Mouse (Mus musculus) E14TG2a.4 (cell line): ENCODE measurements around the gene Dclk1.

Experiments
- CTCF ChIP-seq: conservative IDR thresholded peaks from 2 replicates; pipeline ENCODE4 v1.5.1; 2014; ENCODE audit warnings: low read length
- NANOG ChIP-seq: IDR thresholded peaks from 2 replicates; pipeline ENCODE4 v1.6.1; 2014; ENCODE audit warnings: borderline replicate concordance, low read length, mixed read lengths

DNA sequence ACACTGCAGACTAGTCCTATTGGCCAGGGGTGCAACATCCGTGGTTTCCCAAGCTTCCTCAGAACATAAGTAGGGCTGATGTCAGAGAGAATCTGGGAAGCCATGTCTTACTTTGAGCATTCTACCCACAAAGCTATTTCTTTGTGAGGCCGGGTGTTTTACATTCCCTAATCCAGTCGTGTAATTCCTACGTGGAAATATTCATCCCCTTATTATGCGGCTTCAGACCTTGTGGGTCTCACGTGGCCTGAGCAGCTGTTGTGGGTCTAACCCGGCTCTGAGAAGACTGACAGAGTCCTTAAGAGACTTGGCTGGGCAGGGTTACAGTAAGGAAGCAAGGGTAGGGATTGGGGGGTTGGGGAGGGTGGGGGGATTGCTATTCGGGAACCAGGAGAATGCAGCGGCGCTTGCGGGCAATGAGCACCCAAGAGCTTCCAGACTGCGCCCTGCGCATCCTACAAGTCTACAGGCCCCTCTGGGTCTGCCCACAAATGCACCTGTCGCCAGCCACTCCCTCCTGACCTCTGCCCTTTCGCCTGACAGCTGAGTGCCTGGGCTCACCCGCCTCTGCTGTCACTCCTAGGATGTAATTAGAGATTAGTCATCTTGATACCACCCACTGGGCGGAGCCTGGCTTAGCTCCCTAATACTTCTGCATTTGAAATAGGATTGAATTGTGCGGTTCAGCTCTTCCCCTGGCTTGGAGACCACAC is 15.5 kb upstream of the Dclk1 start:
- no peak for TF ChIP-seq CTCF
- no peak for TF ChIP-seq NANOG
